Mouse (Mus musculus) gastrocnemius, adult 2 months (tissue): ENCODE results near the gene Prkcd. TPM values are rescaled to one million over a fixed set of nuclear protein-coding genes. Genes with fewer than 3 reads are reported as not detected.

Experiments
- DNase-seq: peaks from one replicate; pipeline ENCODE4 v3.0.0; 2022
- H3K27ac ChIP-seq: fragments of 200-600 bp; 2 replicates; pipeline ENCODE4 v1.8.1; 2022; ENCODE audit warnings: mild to moderate bottlenecking
- H3K4me3 ChIP-seq: fragments of 200-600 bp; 2 replicates; pipeline ENCODE4 v1.8.1; 2022; ENCODE audit warnings: mild to moderate bottlenecking, moderate library complexity
- CTCF ChIP-seq: fragments of 200-600 bp; IDR thresholded peaks from 2 replicates; pipeline ENCODE4 v1.8.1; 2022; ENCODE audit warnings: antibody characterized with exemption, mild to moderate bottlenecking, moderate library complexity
- intact Hi-C: fragments of 180-260 bp; cut with DNase I; formaldehyde crosslinking; loops from one replicate; pipeline ENCODE4 v1.15.1; 2025
- total RNA-seq, 2 experiments: library from RNA; stranded (reverse); gene quantifications; 2 replicates each; pipeline ENCODE4 v1.2.3; 2021

Gene Prkcd
- total RNA-seq, 2 experiments from 2014 or later: 5.6 to 14.8 TPM

- peak; percentile 78 for DNase-seq
- Histone ChIP-seq H3K27ac (peak overlapping the region; percentile 69), H3K4me3 (no peak overlapping the region)
- intact Hi-C loops: no loop called here
- TF ChIP-seq CTCF: no peak
These were observed 5.0 kb upstream of the Prkcd start for GRCm38 (mm10) chr14:30630811-30631576.

GRCm38 (mm10) chr14:30629839-30630238 is 3.8 kb upstream of the Prkcd start:
- no peak overlapping the region for H3K4me3 ChIP-seq
- TF ChIP-seq CTCF: no peak
- DNase-seq: no peak
- no peak overlapping the region for H3K27ac ChIP-seq
- intact Hi-C loops: no loop called here

- no peak for TF ChIP-seq CTCF
- Histone ChIP-seq H3K27ac (no peak overlapping the region), H3K4me3 (no peak overlapping the region)
- no peak for DNase-seq
- intact Hi-C loops: no loop called here
These were observed 2.2 kb upstream of the Prkcd start for GRCm38 (mm10) chr14:30628235-30628634.

- no peak for DNase-seq
- peak overlapping the region; percentile 84 for H3K27ac ChIP-seq
- intact Hi-C loops: no loop called here
- no peak for TF ChIP-seq CTCF
- H3K4me3 ChIP-seq: peak overlapping the region; percentile 88
These were observed 1.0 kb upstream of the Prkcd start for GRCm38 (mm10) chr14:30626756-30627742.

- Histone ChIP-seq H3K4me3 (peak overlapping the region; percentile 88), H3K27ac (peak overlapping the region; percentile 84)
- no peak for TF ChIP-seq CTCF
- DNase-seq: peak; percentile 84
- intact Hi-C loops: no loop called here
These were observed 741 bp downstream of the Prkcd start for GRCm38 (mm10) chr14:30625131-30625807.

- no peak for TF ChIP-seq CTCF
- DNase-seq: no peak
- Histone ChIP-seq H3K4me3 (peak overlapping the region; percentile 88), H3K27ac (peak overlapping the region; percentile 84)
- intact Hi-C loops: no loop called here
These were observed 1.7 kb downstream of the Prkcd start for GRCm38 (mm10) chr14:30624277-30624721.

GRCm38 (mm10) chr14:30622556-30622955 is 3.5 kb downstream of the Prkcd start:
- no peak for DNase-seq
- intact Hi-C loops: no loop called here
- H3K27ac ChIP-seq: no peak overlapping the region
- H3K4me3 ChIP-seq: no peak overlapping the region
- no peak for TF ChIP-seq CTCF

GRCm38 (mm10) chr14:30622130-30622529 is 3.9 kb downstream of the Prkcd start:
- TF ChIP-seq CTCF: no peak
- Histone ChIP-seq H3K27ac (no peak overlapping the region), H3K4me3 (no peak overlapping the region)
- intact Hi-C loops: no loop called here
- DNase-seq: peak; percentile 44

GRCm38 (mm10) chr14:30619982-30620578 is 5.9 kb downstream of the Prkcd start:
- H3K27ac ChIP-seq: peak overlapping the region; percentile 38; the same call in 1 of the 2 replicates
- intact Hi-C loops: no loop called here
- no peak overlapping the region for H3K4me3 ChIP-seq
- TF ChIP-seq CTCF: no peak
- no peak for DNase-seq

GRCm38 (mm10) chr14:30618746-30619275 is 7.2 kb downstream of the Prkcd start:
- no peak for TF ChIP-seq CTCF
- H3K27ac ChIP-seq: 0 out of 2 replicates have a peak overlapping the region, but pooled peaks have one; percentile 3
- DNase-seq: no peak
- intact Hi-C loops: no loop called here
- H3K4me3 ChIP-seq: no peak overlapping the region

- Histone ChIP-seq H3K27ac (no peak overlapping the region), H3K4me3 (no peak overlapping the region)
- no peak for DNase-seq
- intact Hi-C loops: no loop called here
- TF ChIP-seq CTCF: no peak
These were observed 9.3 kb downstream of the Prkcd start for GRCm38 (mm10) chr14:30616751-30617150.
